Mouse (Mus musculus) kidney, embryonic 15.5 days (tissue): ENCODE data around the gene Bcl2l13. TPM values are rescaled to one million over a fixed set of nuclear protein-coding genes. Genes with fewer than 3 reads are reported as not detected.
A peak's percentile ranks its signal among the peaks of the same experiment; 100 is the strongest.

Experiments used
- ATAC-seq: fragments of 200-750 bp; cut with Nextera tagmentation; replicated peaks from 2 replicates; pipeline ENCODE4 v1.8.0; 2017; ENCODE audit warnings: moderate TSS enrichment; ENCODE audit not compliant: low FRiP score
- H3K27ac ChIP-seq: fragments of 300-500 bp; sonication (generic); 2 replicates; pipeline ENCODE4 v1.5.1; 2015; ENCODE audit warnings: mild to moderate bottlenecking, inconsistent platforms
- H3K27me3 ChIP-seq: fragments of 300-500 bp; sonication (generic); 2 replicates; pipeline ENCODE4 v1.6.1; 2015; ENCODE audit warnings: inconsistent platforms
- H3K36me3 ChIP-seq: fragments of 300-500 bp; sonication (generic); 2 replicates; pipeline ENCODE4 v1.6.1; 2015; ENCODE audit warnings: inconsistent platforms
- H3K4me1 ChIP-seq: fragments of 300-500 bp; sonication (generic); 2 replicates; pipeline ENCODE4 v1.6.1; 2015; ENCODE audit warnings: inconsistent platforms
- H3K4me2 ChIP-seq: fragments of 300-500 bp; sonication (generic); 2 replicates; pipeline ENCODE4 v1.6.1; 2015; ENCODE audit warnings: moderate library complexity, mild to moderate bottlenecking, inconsistent platforms
- H3K4me3 ChIP-seq: fragments of 300-500 bp; sonication (generic); replicated peaks from 2 replicates; pipeline ENCODE4 v1.5.1; 2015; ENCODE audit warnings: mild to moderate bottlenecking, inconsistent platforms
- H3K9ac ChIP-seq: fragments of 300-500 bp; sonication (generic); 2 replicates; pipeline ENCODE4 v1.6.1; 2015; ENCODE audit warnings: mild to moderate bottlenecking, inconsistent platforms
- H3K9me3 ChIP-seq: fragments of 300-500 bp; sonication (generic); replicated peaks from 2 replicates; pipeline ENCODE4 v1.6.1; 2016; ENCODE audit warnings: inconsistent platforms
- WGBS: fragments of 180-500 bp; shearing (Covaris S2); methylation state at CpG from one replicate; pipeline ENCODE4 v1.1.7; 2015; ENCODE audit warnings: mixed read lengths; 5-methylcytosine and 5-hydroxymethylcytosine counted together
- polyA plus RNA-seq: library from polyadenylated mRNA; unstranded; fragments of >200 nt; fragmentation: Nextera tagmentation; extraction: Ambion mirVana; gene quantifications from 2 replicates; pipeline ENCODE4 v1.2.1, GENCODE M21; 2015

Gene Bcl2l13
- polyA plus RNA-seq, 1 experiment from 2014 or later = 33.6 TPM

GRCm38 (mm10) chr6:120871286-120871685, 35.3 kb downstream of the Bcl2l13 start:
- Histone ChIP-seq H3K9ac (no peak overlapping the region), H3K27me3 (no peaks in the 10 kb centered on the region)
- ATAC-seq = no peak

GRCm38 (mm10) chr6:120873874-120874273, 37.9 kb downstream of the Bcl2l13 start:
- Histone ChIP-seq H3K4me1 (no peaks in the 10 kb centered on the region), H3K9ac (no peak overlapping the region), H3K4me2 (no peak overlapping the region), H3K27me3 (no peaks in the 10 kb centered on the region), H3K27ac (no peak overlapping the region), H3K9me3 (no peaks in the 10 kb centered on the region), H3K4me3 (no peak overlapping the region), H3K36me3 (peaks cover 41% of the 10 kb centered on the region)
- 77% methylated on average over 9 of the region's 9 CpGs for WGBS
- ATAC-seq = no peak

More at GRCm38 (mm10) chr6:120871286-120871685, 35.3 kb downstream of the Bcl2l13 start:
- H3K4me1 ChIP-seq = no peaks in the 10 kb centered on the region
- H3K36me3 ChIP-seq = peaks cover 22% of the 10 kb centered on the region
- no peak overlapping the region for H3K27ac ChIP-seq
- no peak overlapping the region for H3K4me3 ChIP-seq
- no peaks in the 10 kb centered on the region for H3K9me3 ChIP-seq
- WGBS = 80% methylated on average over 2 of the region's 2 CpGs
- H3K4me2 ChIP-seq = no peak overlapping the region

- no peaks in the 10 kb centered on the region for H3K27me3 ChIP-seq
- 82% methylated on average over 5 of the region's 5 CpGs for WGBS
- no peak overlapping the region for H3K27ac ChIP-seq
- no peak overlapping the region for H3K4me3 ChIP-seq
- H3K4me2 ChIP-seq = no peak overlapping the region
- no peaks in the 10 kb centered on the region for H3K9me3 ChIP-seq
- H3K4me1 ChIP-seq = no peaks in the 10 kb centered on the region
- H3K9ac ChIP-seq = no peak overlapping the region
- peaks cover 65% of the 10 kb centered on the region for H3K36me3 ChIP-seq
- ATAC-seq = no peak
Observed at GRCm38 (mm10) chr6:120879046-120879445, 43.0 kb downstream of the Bcl2l13 start.

GRCm38 (mm10) chr6:120884436-120884835, 48.4 kb downstream of the Bcl2l13 start:
- Histone ChIP-seq H3K9ac (no peak overlapping the region), H3K4me3 (no peak overlapping the region), H3K27me3 (no peaks in the 10 kb centered on the region), H3K9me3 (no peaks in the 10 kb centered on the region), H3K4me2 (no peak overlapping the region), H3K27ac (no peak overlapping the region), H3K36me3 (peaks cover 77% of the 10 kb centered on the region), H3K4me1 (no peaks in the 10 kb centered on the region)
- WGBS = 95% methylated on average over 6 of the region's 6 CpGs
- no peak for ATAC-seq

GRCm38 (mm10) chr6:120886696-120887095, 50.7 kb downstream of the Bcl2l13 start:
- ATAC-seq = no peak
- H3K4me3 ChIP-seq = no peak overlapping the region
- no peaks in the 10 kb centered on the region for H3K9me3 ChIP-seq
- H3K4me1 ChIP-seq = no peaks in the 10 kb centered on the region
- no peak overlapping the region for H3K4me2 ChIP-seq
- WGBS = 87% methylated on average over 17 of the region's 17 CpGs
- no peak overlapping the region for H3K9ac ChIP-seq
- H3K36me3 ChIP-seq = peaks cover 87% of the 10 kb centered on the region
- no peaks in the 10 kb centered on the region for H3K27me3 ChIP-seq
- no peak overlapping the region for H3K27ac ChIP-seq

- no peaks in the 10 kb centered on the region for H3K4me1 ChIP-seq
- H3K4me2 ChIP-seq = no peak overlapping the region
- H3K27me3 ChIP-seq = no peaks in the 10 kb centered on the region
- no peak for ATAC-seq
- H3K36me3 ChIP-seq = peaks cover 65% of the 10 kb centered on the region
- no peaks in the 10 kb centered on the region for H3K9me3 ChIP-seq
- no peak overlapping the region for H3K27ac ChIP-seq
- no peak overlapping the region for H3K9ac ChIP-seq
- no peak overlapping the region for H3K4me3 ChIP-seq
- WGBS = 93% methylated on average over 9 of the region's 9 CpGs
Observed at GRCm38 (mm10) chr6:120894089-120894488, 58.1 kb downstream of the Bcl2l13 start.

- peaks cover 60% of the 10 kb centered on the region for H3K36me3 ChIP-seq
- no peaks in the 10 kb centered on the region for H3K9me3 ChIP-seq
- H3K4me3 ChIP-seq = no peak overlapping the region
- H3K27me3 ChIP-seq = no peaks in the 10 kb centered on the region
- no peak for ATAC-seq
- H3K4me1 ChIP-seq = no peaks in the 10 kb centered on the region
- no peak overlapping the region for H3K4me2 ChIP-seq
- no peak overlapping the region for H3K27ac ChIP-seq
- no peak overlapping the region for H3K9ac ChIP-seq
- 75% methylated on average over 9 of the region's 9 CpGs for WGBS
Observed at GRCm38 (mm10) chr6:120894524-120894923, 58.5 kb downstream of the Bcl2l13 start.

GRCm38 (mm10) chr6:120898188-120898833, 62.3 kb downstream of the Bcl2l13 start:
- no peaks in the 10 kb centered on the region for H3K27me3 ChIP-seq
- ATAC-seq = peak; percentile 22; the same call in 1 of the 2 replicates
- H3K4me2 ChIP-seq = no peak overlapping the region
- WGBS = 74% methylated on average over 6 of the region's 6 CpGs
- H3K9ac ChIP-seq = no peak overlapping the region
- peaks cover 22% of the 10 kb centered on the region for H3K36me3 ChIP-seq
- H3K27ac ChIP-seq = no peak overlapping the region
- H3K4me1 ChIP-seq = no peaks in the 10 kb centered on the region
- no peak overlapping the region for H3K4me3 ChIP-seq
- H3K9me3 ChIP-seq = no peaks in the 10 kb centered on the region

GRCm38 (mm10) chr6:120901776-120902645, 66.0 kb downstream of the Bcl2l13 start:
- Histone ChIP-seq H3K9me3 (no peaks in the 10 kb centered on the region), H3K4me1 (0 out of 2 replicates have a peak, but pooled peaks cover 2% of the 10 kb centered on the region), H3K36me3 (no peaks in the 10 kb centered on the region), H3K4me2 (no peak overlapping the region), H3K9ac (no peak overlapping the region), H3K4me3 (no peak overlapping the region), H3K27ac (no peak overlapping the region), H3K27me3 (no peaks in the 10 kb centered on the region)
- ATAC-seq = no peak
- WGBS = 88% methylated on average over 14 of the region's 14 CpGs

- Histone ChIP-seq H3K27ac (peak overlapping the region; percentile 68; the same call in 1 of the 2 replicates), H3K4me3 (no peak overlapping the region), H3K4me2 (0 out of 2 replicates have a peak overlapping the region, but pooled peaks have one; percentile 4), H3K4me1 (0 out of 2 replicates have a peak, but pooled peaks cover 2% of the 10 kb centered on the region), H3K9ac (no peak overlapping the region), H3K27me3 (no peaks in the 10 kb centered on the region), H3K36me3 (no peaks in the 10 kb centered on the region), H3K9me3 (no peaks in the 10 kb centered on the region)
- ATAC-seq = peak; percentile 83
- WGBS = 58% methylated on average over 5 of the region's 5 CpGs
Observed at GRCm38 (mm10) chr6:120903450-120903912, 67.5 kb downstream of the Bcl2l13 start.

- Histone ChIP-seq H3K4me1 (0 out of 2 replicates have a peak, but pooled peaks cover 2% of the 10 kb centered on the region), H3K36me3 (no peaks in the 10 kb centered on the region), H3K9ac (no peak overlapping the region), H3K4me3 (no peak overlapping the region), H3K27me3 (no peaks in the 10 kb centered on the region), H3K4me2 (0 out of 2 replicates have a peak overlapping the region, but pooled peaks have one; percentile 4), H3K27ac (peak overlapping the region; percentile 68; the same call in 1 of the 2 replicates), H3K9me3 (no peaks in the 10 kb centered on the region)
- ATAC-seq = peak; percentile 75; the same call in 1 of the 2 replicates
- WGBS = 85% methylated on average over 11 of the region's 11 CpGs
Observed at GRCm38 (mm10) chr6:120903961-120904360, 67.9 kb downstream of the Bcl2l13 start.

GRCm38 (mm10) chr6:120905111-120905510, 69.1 kb downstream of the Bcl2l13 start:
- Histone ChIP-seq H3K27me3 (no peaks in the 10 kb centered on the region), H3K9ac (no peak overlapping the region), H3K4me3 (no peak overlapping the region), H3K36me3 (no peaks in the 10 kb centered on the region), H3K9me3 (no peaks in the 10 kb centered on the region), H3K4me2 (no peak overlapping the region), H3K4me1 (0 out of 2 replicates have a peak, but pooled peaks cover 2% of the 10 kb centered on the region), H3K27ac (peak overlapping the region; percentile 68; the same call in 1 of the 2 replicates)
- no peak for ATAC-seq
- WGBS = 74% methylated on average over 5 of the region's 5 CpGs
